Mouse (Mus musculus): ENCODE measurements around the gene Acp1. TPM values are rescaled to one million over a fixed set of nuclear protein-coding genes. Genes with fewer than 3 reads are reported as not detected.

Acp1 gene
- total RNA-seq (2021): 10 to 100 TPM; 41.4 to 49.6 TPM
- long read RNA-seq, experiment 1, transcript Acp1-201 (6 exons, 3,066 nt): minor isoform, 36 of 91 reads
- long read RNA-seq, experiment 1, transcript Acp1-202 (6 exons, 2,754 nt): major isoform, 52 of 91 reads
- long read RNA-seq, experiment 1, partial matches to known transcripts: 0 of 91 reads
- long read RNA-seq, experiment 1, other reads (novel, unspliced or antisense): 3 of 91 reads
- long read RNA-seq, experiment 2, transcript Acp1-201 (6 exons, 3,066 nt): major isoform, 48 of 93 reads
- long read RNA-seq, experiment 2, transcript Acp1-202 (6 exons, 2,754 nt): minor isoform, 41 of 93 reads
- long read RNA-seq, experiment 2, partial matches to known transcripts: 1 of 93 reads
- long read RNA-seq, experiment 2, other reads (novel, unspliced or antisense): 2 of 93 reads

DNA sequence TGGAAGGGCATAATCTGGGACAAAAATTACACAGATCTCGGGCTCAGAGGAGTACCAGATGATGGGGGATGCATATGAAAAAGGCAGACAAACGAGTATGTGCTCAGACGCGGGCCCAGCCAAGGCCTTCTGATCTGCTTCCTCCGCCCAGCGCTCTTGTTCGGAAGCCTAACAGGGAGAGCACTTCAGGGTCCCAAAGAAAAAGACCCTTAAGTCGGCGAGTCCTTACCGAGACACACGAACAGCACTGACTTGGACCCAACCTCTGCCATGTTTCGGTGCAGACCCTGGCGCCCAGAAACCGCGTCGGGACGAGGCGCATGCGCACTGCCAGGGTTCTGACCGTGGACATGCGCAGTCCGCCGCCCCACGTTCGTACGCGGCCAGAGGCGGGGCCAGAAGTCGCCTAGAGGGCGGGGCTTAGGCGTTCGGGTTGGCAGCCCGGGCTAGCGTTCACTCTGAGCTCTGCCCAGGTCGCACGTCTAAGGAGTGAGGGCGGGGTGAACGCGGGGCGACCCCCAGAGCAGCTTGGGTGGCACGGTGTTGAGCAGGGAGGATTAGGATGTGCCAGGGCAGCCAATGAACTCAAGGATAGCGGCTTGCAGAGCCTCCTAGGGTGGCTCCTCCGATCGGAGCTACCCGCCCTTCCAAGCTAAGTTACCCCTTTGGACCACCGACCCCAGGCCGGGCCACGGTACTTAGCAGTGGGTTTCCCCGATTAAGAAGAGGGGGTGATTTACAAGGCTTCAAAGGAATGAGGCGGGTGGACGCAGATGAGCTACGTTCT, at the start of gene Acp1, which contains the start of gene Sh3yl1:
TSS of gene Acp1 (minus strand) at position 329 of the 787 bp plus-strand sequence.
TSS of gene Sh3yl1 (plus strand) at position 408 of the 787 bp plus-strand sequence.
- DNase-seq: peak; percentile 97

DNA sequence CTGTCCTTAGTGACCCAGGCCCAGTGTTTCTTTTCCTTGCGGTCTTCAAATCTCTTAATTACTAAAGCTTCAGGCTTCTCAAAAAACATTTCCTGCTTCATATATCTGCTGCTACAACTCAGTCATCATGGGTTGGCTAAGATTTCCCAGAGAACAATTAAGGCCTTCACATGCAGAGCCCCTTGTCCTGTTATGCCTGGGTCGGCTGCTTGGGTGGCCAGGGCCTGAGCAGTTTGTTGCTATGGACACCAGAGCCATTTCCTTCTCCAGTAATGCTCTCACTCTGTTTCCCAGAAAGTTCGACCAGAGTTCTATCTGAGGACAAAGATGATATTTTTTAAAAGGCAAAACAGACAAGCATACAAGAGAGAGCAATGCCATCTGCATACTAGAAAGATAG, 32.8 kb upstream of the Acp1 start:
- DNase-seq: no peak

DNA sequence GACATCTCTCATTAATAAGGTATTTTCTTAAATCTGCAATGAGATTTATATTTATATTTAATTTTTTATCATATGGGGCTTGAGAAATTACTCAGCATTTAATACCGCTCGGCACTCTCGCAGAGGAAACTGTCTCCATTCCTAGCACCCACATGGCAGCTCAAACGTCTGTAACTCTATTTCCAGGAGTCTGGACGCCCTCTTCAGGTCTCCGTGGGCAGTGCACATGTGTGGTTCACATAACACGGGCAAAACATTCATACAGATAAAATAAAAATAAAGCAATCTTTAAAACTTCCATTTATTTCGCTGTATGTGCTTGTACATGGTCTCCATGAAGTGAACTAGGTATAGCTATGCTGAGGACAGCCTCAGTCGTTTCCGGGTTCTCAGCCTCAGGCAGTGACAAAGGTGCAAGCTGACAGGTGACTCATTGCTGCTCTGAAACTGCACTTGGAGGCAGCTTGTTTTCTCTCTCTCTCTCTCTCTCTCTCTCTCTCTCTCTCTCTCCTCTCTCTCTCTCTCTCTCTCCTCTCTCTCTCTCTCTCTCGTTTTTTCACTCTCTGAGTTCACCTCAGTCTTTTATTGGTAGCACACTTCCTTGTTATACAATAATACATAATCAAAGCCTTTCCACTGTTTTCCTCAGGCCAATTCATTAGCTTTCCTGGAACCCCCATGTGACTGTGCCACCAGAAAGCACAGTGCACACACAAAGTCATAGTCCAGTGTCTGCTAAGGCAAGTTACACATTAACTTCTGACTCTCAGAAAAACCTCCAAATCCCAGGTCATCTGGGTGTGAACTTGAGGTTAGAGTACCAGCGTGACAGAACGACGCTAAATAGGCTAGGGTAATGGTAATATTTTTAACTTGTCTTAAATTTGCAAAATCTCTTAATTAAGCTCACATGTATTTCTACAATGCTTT, 31.9 kb upstream of the Acp1 start:
- no peak for DNase-seq

GRCm38 (mm10) chr12:30936899-30937298, 25.5 kb upstream of the Acp1 start:
- no peak for DNase-seq

- no peak for DNase-seq
Measured at GRCm38 (mm10) chr12:30933299-30933698, 21.9 kb upstream of the Acp1 start.

- no peak for DNase-seq
Measured at GRCm38 (mm10) chr12:30928182-30928581, 16.8 kb upstream of the Acp1 start.

DNA sequence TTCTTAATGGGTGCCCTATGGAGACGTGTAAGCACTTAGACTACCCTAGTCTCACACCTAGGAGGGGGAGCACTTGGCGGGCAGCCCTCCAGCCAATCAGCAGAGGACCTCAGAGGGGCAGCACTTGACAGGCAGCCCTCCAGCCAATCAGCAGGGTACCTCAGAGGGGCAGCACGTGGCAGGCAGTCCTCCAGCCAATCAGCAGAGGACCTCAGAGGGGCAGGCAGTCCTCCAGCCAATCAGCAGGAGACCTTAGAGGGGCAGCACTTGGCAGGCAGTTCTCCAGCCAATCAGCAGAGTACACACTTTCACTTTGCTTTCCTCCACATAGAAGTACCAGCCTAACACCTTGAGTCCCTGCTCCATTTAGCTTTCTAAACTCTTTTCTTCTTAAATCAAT, 11.0 kb upstream of the Acp1 start:
- DNase-seq: no peak

GRCm38 (mm10) chr12:30912840-30913239, 1.5 kb upstream of the Acp1 start:
- no peak for DNase-seq

DNA sequence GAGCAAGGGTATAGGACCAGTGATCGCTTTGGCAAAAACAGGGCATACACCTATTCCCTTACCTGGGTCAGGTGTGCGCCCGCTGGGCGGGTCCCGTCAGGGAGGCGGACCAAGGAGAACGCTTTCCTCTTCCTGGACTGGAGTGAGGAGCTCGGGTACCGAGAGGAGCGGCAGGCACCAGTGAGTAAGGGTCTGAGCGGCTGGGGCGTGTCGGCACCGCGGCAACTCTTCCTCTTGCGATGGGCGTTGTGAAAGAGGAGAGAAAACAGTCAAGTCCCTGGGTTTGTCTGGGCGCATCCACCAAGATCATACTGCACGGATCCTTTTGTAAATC, 626 bp upstream of the Acp1 start:
- DNase-seq: peak; percentile 22

DNA sequence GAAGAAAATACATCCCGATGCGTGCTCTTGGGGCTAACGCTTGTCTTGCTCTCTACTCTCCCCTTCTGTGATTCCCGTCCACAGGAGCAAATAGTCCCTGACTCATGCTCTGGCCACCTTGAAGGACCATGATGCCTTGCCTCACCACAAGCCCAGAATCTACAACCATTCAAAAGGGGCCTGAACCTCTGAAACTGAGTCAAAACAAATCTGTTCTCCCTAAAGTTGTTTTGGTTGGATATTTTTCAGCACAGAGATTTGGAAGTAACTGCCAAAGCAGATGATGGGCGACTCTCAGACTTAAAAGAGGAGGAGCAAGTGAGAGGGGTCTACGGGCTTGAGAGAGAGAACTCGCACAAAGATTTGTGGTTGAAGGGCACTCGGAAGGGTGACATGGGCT, 529 bp downstream of the Acp1 start:
- DNase-seq: no peak

GRCm38 (mm10) chr12:30909881-30910280, 1.5 kb downstream of the Acp1 start:
- no peak for DNase-seq

- DNase-seq: no peak
Measured at GRCm38 (mm10) chr12:30908658-30909057, 2.7 kb downstream of the Acp1 start.

DNA sequence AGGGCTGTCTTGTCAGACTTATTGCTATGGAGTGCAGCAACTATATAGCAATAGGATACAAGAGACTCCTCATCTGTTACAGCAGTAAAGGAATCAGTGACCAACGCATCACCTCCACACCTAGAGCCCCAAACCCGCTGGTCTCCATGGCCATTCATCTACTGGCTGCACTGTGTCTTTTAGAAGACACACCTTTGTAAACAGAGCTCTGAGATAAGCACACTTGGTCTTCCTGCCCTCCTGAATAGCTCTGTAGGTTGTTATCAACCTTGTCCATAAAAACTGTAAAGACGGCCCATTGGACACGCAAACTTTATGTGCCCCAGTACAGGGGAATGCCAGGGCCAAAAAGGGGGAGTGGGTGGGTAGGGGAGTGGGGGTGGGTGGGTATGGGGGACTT, 14.3 kb downstream of the Acp1 start:
- no peak for DNase-seq

DNA sequence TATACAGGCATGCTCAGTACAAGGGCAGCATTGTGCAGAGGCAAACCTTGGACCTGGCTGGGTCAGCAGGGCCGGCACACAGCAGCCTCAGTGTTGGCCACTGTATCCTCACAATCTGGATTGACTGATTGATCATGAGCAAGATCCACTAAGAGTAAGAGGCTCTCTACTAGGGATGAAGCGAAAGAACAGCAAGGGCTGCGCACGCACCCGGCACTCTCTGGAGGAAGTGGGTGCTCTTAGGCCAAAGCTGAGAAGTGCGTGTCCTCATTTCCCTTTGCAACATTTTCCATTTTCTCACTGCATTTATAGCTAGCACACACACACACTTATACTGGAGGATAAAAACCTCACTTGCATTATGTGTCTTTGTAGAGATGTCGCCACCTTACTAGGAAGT, 20.0 kb downstream of the Acp1 start:
- no peak for DNase-seq

GRCm38 (mm10) chr12:30890067-30890466, 21.3 kb downstream of the Acp1 start:
- DNase-seq: peak; percentile 53

- no peak for DNase-seq
Measured at GRCm38 (mm10) chr12:30888003-30888402, 23.4 kb downstream of the Acp1 start.

- DNase-seq: no peak
Measured at GRCm38 (mm10) chr12:30885891-30886290, 25.5 kb downstream of the Acp1 start.

GRCm38 (mm10) chr12:30884622-30885230, 26.7 kb downstream of the Acp1 start:
- DNase-seq: no peak

- DNase-seq: peak; percentile 14
Measured at GRCm38 (mm10) chr12:30883986-30884621, 27.3 kb downstream of the Acp1 start, which contains the start of gene Alkal2. Alkal2 (plus strand) TSS chr12:30884322.

- DNase-seq: no peak
Measured at GRCm38 (mm10) chr12:30883592-30883985, 27.8 kb downstream of the Acp1 start.

- DNase-seq: no peak
Measured at GRCm38 (mm10) chr12:30879447-30879846, 31.9 kb downstream of the Acp1 start.
